Mouse (Mus musculus) embryonic fibroblast, embryonic 13.5 days (primary cell): Measurements from ENCODE around the gene Cpne2.

Experiments
- CTCF ChIP-seq: IDR thresholded peaks from 2 replicates; pipeline ENCODE4 v1.5.1; 2011; ENCODE audit warnings: mild to moderate bottlenecking, control low read depth, low read length, moderate library complexity, borderline replicate concordance; ENCODE audit not compliant: insufficient read depth
- POLR2A ChIP-seq: IDR thresholded peaks from 2 replicates; pipeline ENCODE4 v1.6.1; 2011; ENCODE audit warnings: low read depth, mild to moderate bottlenecking, control low read depth, low read length, moderate library complexity

GRCm38 (mm10) chr8:94568098-94568497 lies 35.3 kb downstream of the Cpne2 start:
- TF ChIP-seq POLR2A (no peak), CTCF (no peak)
